Mouse (Mus musculus) C2C12 (cell line): Measurements from ENCODE around the gene Tctex1d2. TPM values are rescaled to one million over a fixed set of nuclear protein-coding genes. Genes with fewer than 3 reads are reported as not detected.

ENCODE experiments used
- H3K27me3 ChIP-seq: one replicate; pipeline ENCODE4 v1.6.1; 2011; ENCODE audit not compliant: control insufficient read depth, insufficient read depth, insufficient read length
- H3K36me3 ChIP-seq: one replicate; pipeline ENCODE4 v1.6.1; 2011; ENCODE audit not compliant: control insufficient read depth, insufficient read depth
- H3K4me3 ChIP-seq: one replicate; pipeline ENCODE4 v1.5.1; 2011; ENCODE audit warnings: mild to moderate bottlenecking, control low read depth; ENCODE audit not compliant: poor library complexity, insufficient read depth, severe bottlenecking
- H3K79me2 ChIP-seq: one replicate; pipeline ENCODE4 v1.6.1; 2011; ENCODE audit not compliant: control insufficient read depth, insufficient read depth
- H3K79me3 ChIP-seq: one replicate; pipeline ENCODE4 v1.6.1; 2011; ENCODE audit warnings: low read depth, control low read depth
- H3ac ChIP-seq: one replicate; pipeline ENCODE3; 2011; ENCODE audit warnings: low read depth; ENCODE audit not compliant: control insufficient read depth, insufficient read length
- CEBPB ChIP-seq: IDR thresholded peaks from one replicate; pipeline ENCODE4 v1.6.1; 2011; ENCODE audit warnings: low read depth, mild to moderate bottlenecking, control low read depth, moderate library complexity
- CTCF ChIP-seq: IDR thresholded peaks from one replicate; pipeline ENCODE4 v1.5.1; 2011; ENCODE audit not compliant: control insufficient read depth, insufficient read depth, insufficient read length
- FOSL1 ChIP-seq: IDR thresholded peaks from one replicate; pipeline ENCODE4 v1.8.0; 2011; ENCODE audit warnings: mild to moderate bottlenecking, low read length; ENCODE audit not compliant: poor library complexity, insufficient read depth, severe bottlenecking
- MAX ChIP-seq: IDR thresholded peaks from one replicate; pipeline ENCODE4 v1.6.1; 2011; ENCODE audit warnings: mild to moderate bottlenecking, control low read depth
- MYOD1 ChIP-seq: IDR thresholded peaks from one replicate; pipeline ENCODE4 v1.6.1; 2011; ENCODE audit warnings: low read depth; ENCODE audit not compliant: control insufficient read depth, insufficient read length
- MYOG ChIP-seq: IDR thresholded peaks from one replicate; pipeline ENCODE4 v1.6.1; 2011; ENCODE audit not compliant: control insufficient read depth, insufficient read length; ENCODE audit errors: extremely low read depth
- USF1 ChIP-seq: IDR thresholded peaks from one replicate; pipeline ENCODE4 v1.6.1; 2011; ENCODE audit warnings: low read depth, mild to moderate bottlenecking, control low read depth, moderate library complexity
- polyA plus RNA-seq: library from polyadenylated mRNA; unstranded; fragments of >200 nt; fragmentation: generic; extraction: Trizol; gene quantifications from one replicate; pipeline ENCODE4 v1.2.1, GENCODE M21; 2012; ENCODE audit warnings: missing spikeins

Gene Tctex1d2
- polyA plus RNA-seq, 1 experiment, result 16.6 TPM

GRCm38 (mm10) chr16:32398206-32398605, 21.3 kb upstream of the Tctex1d2 start:
- H3K36me3 ChIP-seq, result peaks cover under 1% of the 10 kb centered on the region
- no peak overlapping the region for H3ac ChIP-seq
- TF ChIP-seq CTCF (no peak), MYOD1 (no peak)
- no peaks in the 10 kb centered on the region for H3K27me3 ChIP-seq
- no peak overlapping the region for H3K4me3 ChIP-seq
- no peaks in the 10 kb centered on the region for H3K79me2 ChIP-seq
- H3K79me3 ChIP-seq, result no peaks in the 10 kb centered on the region

- no peak within 1 kb of the TSS for H3K4me3 ChIP-seq
- no peak for TF ChIP-seq FOSL1
- TF ChIP-seq MYOD1, result no peak
- no peak for TF ChIP-seq USF1
- TF ChIP-seq CEBPB, result no peak
- TF ChIP-seq MAX, result no peak
- TF ChIP-seq MYOG, result no peak
- no peak for TF ChIP-seq CTCF
- no peaks in the 10 kb centered on the region for H3K27me3 ChIP-seq
- H3K79me2 ChIP-seq, result no peaks in the 10 kb centered on the region
- H3ac ChIP-seq, result no peak within 1 kb of the TSS
- H3K79me3 ChIP-seq, result no peaks in the 10 kb centered on the region
- no peaks in the 10 kb centered on the region for H3K36me3 ChIP-seq
Measured at GRCm38 (mm10) chr16:32400267-32400666, 19.2 kb upstream of the Tctex1d2 start, which contains the start of gene Tm4sf19. Tm4sf19 (plus strand) TSS chr16:32400506.

GRCm38 (mm10) chr16:32401335-32401965, 18.1 kb upstream of the Tctex1d2 start:
- Histone ChIP-seq H3K79me2 (no peaks in the 10 kb centered on the region), H3K79me3 (no peaks in the 10 kb centered on the region), H3K4me3 (no peak overlapping the region), H3ac (no peak overlapping the region), H3K36me3 (no peaks in the 10 kb centered on the region), H3K27me3 (no peaks in the 10 kb centered on the region)
- TF ChIP-seq MAX (no peak), CTCF (no peak), CEBPB (no peak), FOSL1 (no peak), MYOG (no peak), MYOD1 (no peak), USF1 (no peak)

- no peaks in the 10 kb centered on the region for H3K36me3 ChIP-seq
- TF ChIP-seq MAX (no peak), CEBPB (no peak), MYOD1 (no peak), FOSL1 (no peak), USF1 (no peak), CTCF (no peak), MYOG (no peak)
- no peak overlapping the region for H3K4me3 ChIP-seq
- H3ac ChIP-seq, result no peak overlapping the region
- no peaks in the 10 kb centered on the region for H3K27me3 ChIP-seq
- no peaks in the 10 kb centered on the region for H3K79me3 ChIP-seq
- H3K79me2 ChIP-seq, result no peaks in the 10 kb centered on the region
Measured at GRCm38 (mm10) chr16:32402818-32403217, 16.7 kb upstream of the Tctex1d2 start.

- no peak for TF ChIP-seq MAX
- no peak for TF ChIP-seq USF1
- no peak for TF ChIP-seq FOSL1
- TF ChIP-seq CEBPB, result no peak
- no peak for TF ChIP-seq CTCF
- no peak for TF ChIP-seq MYOG
- TF ChIP-seq MYOD1, result no peak
Measured at GRCm38 (mm10) chr16:32405716-32406115, 13.8 kb upstream of the Tctex1d2 start.

GRCm38 (mm10) chr16:32406671-32407070, 12.8 kb upstream of the Tctex1d2 start:
- no peak overlapping the region for H3ac ChIP-seq
- H3K4me3 ChIP-seq, result no peak overlapping the region
- TF ChIP-seq CTCF, result no peak
- no peak for TF ChIP-seq USF1
- TF ChIP-seq MYOG, result no peak
- no peak for TF ChIP-seq FOSL1
- TF ChIP-seq MAX, result no peak
- TF ChIP-seq MYOD1, result no peak
- no peak for TF ChIP-seq CEBPB
- no peaks in the 10 kb centered on the region for H3K27me3 ChIP-seq
- H3K79me3 ChIP-seq, result no peaks in the 10 kb centered on the region
- H3K36me3 ChIP-seq, result no peaks in the 10 kb centered on the region
- H3K79me2 ChIP-seq, result no peaks in the 10 kb centered on the region

More at GRCm38 (mm10) chr16:32405716-32406115, 13.8 kb upstream of the Tctex1d2 start:
- no peaks in the 10 kb centered on the region for H3K36me3 ChIP-seq
- no peaks in the 10 kb centered on the region for H3K79me2 ChIP-seq
- no peaks in the 10 kb centered on the region for H3K79me3 ChIP-seq
- no peak overlapping the region for H3K4me3 ChIP-seq
- no peak overlapping the region for H3ac ChIP-seq
- no peaks in the 10 kb centered on the region for H3K27me3 ChIP-seq
